Mouse (Mus musculus): ENCODE measurements around the gene Ccdc93. TPM values are rescaled to one million over a fixed set of nuclear protein-coding genes. Genes with fewer than 3 reads are reported as not detected.

Gene Ccdc93
- polyA plus RNA-seq, 1 experiment from 2014 or later: 11.0 TPM

DNA sequence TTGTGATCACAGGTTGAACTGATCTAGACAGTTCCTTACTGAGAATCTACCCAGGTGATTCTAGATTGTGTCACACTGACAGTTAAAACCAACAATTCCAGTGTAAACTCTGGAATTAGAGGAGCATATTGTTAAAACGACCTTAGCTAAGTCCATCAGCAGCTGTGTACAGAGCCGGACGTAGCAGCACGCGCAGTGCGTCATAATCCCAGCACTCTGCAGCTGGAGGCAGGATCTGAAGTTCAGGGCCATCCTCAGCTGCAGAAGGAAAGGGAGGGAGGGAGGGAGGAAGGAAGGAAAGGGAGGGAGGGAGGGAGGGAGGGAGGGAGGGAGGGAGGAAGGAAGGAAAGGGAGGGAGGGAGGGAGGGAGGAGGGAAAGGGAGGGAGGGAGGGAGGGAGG lies 24.1 kb downstream of the Ccdc93 start:
- H3K36me3 ChIP-seq (ENCODE audit: control insufficient read depth, insufficient read depth, low read length): no peaks in the 10 kb centered on the region
- no peak overlapping the region for H3K4me2 ChIP-seq (ENCODE audit: low read depth)
- H3K27ac ChIP-seq (ENCODE audit: low read depth, low read length): no peak overlapping the region
- H3K4me1 ChIP-seq (ENCODE audit: control insufficient read depth, insufficient read depth, low read length): 0 out of 2 replicates have a peak, but pooled peaks cover 2% of the 10 kb centered on the region
- H3K4me3 ChIP-seq (ENCODE audit: low read depth, low read length): no peak overlapping the region
- H3K9me3 ChIP-seq (ENCODE audit: control insufficient read depth, low read length): no peaks in the 10 kb centered on the region
- H3K9ac ChIP-seq (ENCODE audit: low read length): no peak overlapping the region
- H3K27me3 ChIP-seq (ENCODE audit: control insufficient read depth, insufficient read depth, low read length): no peaks in the 10 kb centered on the region
- WGBS: 82% methylated on average over 6 of the region's 6 CpGs
- DNase-seq (ENCODE audit: low spot score) (no peak), ATAC-seq (ENCODE audit: insufficient read depth, low FRiP score, low TSS enrichment) (no peak)

- H3K4me1 ChIP-seq (ENCODE audit: control insufficient read depth, insufficient read depth, low read length): no peaks in the 10 kb centered on the region
- no peak overlapping the region for H3K27ac ChIP-seq (ENCODE audit: low read depth, low read length)
- H3K4me3 ChIP-seq (ENCODE audit: low read depth, low read length): no peak overlapping the region
- no peak overlapping the region for H3K9ac ChIP-seq (ENCODE audit: low read length)
- ATAC-seq (ENCODE audit: insufficient read depth, low FRiP score, low TSS enrichment) (no peak), DNase-seq (ENCODE audit: low spot score) (no peak)
- WGBS: 73% methylated on average over 6 of the region's 6 CpGs
- no peaks in the 10 kb centered on the region for H3K36me3 ChIP-seq (ENCODE audit: control insufficient read depth, insufficient read depth, low read length)
- H3K4me2 ChIP-seq (ENCODE audit: low read depth): no peak overlapping the region
- H3K9me3 ChIP-seq (ENCODE audit: control insufficient read depth, low read length): no peaks in the 10 kb centered on the region
- H3K27me3 ChIP-seq (ENCODE audit: control insufficient read depth, insufficient read depth, low read length): no peaks in the 10 kb centered on the region
These were observed 29.2 kb downstream of the Ccdc93 start for GRCm38 (mm10) chr1:121460077-121460476.

GRCm38 (mm10) chr1:121461895-121462294 lies 31.0 kb downstream of the Ccdc93 start:
- DNase-seq (ENCODE audit: low spot score): no peak
- no peak overlapping the region for H3K4me3 ChIP-seq (ENCODE audit: low read depth, low read length)
- H3K36me3 ChIP-seq (ENCODE audit: control insufficient read depth, insufficient read depth, low read length): no peaks in the 10 kb centered on the region
- no peaks in the 10 kb centered on the region for H3K27me3 ChIP-seq (ENCODE audit: control insufficient read depth, insufficient read depth, low read length)
- no peak for ATAC-seq (ENCODE audit: insufficient read depth, low FRiP score, low TSS enrichment)
- WGBS: 85% methylated on average over 7 of the region's 7 CpGs
- H3K9ac ChIP-seq (ENCODE audit: low read length): no peak overlapping the region
- H3K27ac ChIP-seq (ENCODE audit: low read depth, low read length): no peak overlapping the region
- H3K4me1 ChIP-seq (ENCODE audit: control insufficient read depth, insufficient read depth, low read length): no peaks in the 10 kb centered on the region
- H3K9me3 ChIP-seq (ENCODE audit: control insufficient read depth, low read length): no peaks in the 10 kb centered on the region
- no peak overlapping the region for H3K4me2 ChIP-seq (ENCODE audit: low read depth)

DNA sequence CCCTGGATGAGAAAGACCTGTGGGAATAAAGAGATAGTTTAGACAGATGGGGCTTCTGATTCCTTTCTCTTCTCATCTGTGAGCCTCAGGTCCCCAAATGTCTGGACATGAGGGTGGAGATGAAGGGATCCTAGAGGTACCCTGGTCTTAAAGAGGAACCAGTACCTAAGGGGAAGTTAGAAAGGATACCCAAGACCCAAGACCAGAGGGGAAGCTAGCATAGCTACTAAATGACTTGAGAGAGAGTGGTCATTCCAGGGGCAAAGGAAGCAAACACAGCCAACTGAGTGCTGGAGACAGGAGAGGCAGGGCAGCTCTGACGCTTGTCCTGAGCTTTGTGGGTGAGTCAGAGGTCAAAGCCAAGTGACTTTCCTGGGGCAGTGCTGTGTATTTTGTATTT lies 31.8 kb downstream of the Ccdc93 start:
- H3K4me1 ChIP-seq (ENCODE audit: control insufficient read depth, insufficient read depth, low read length): no peaks in the 10 kb centered on the region
- WGBS: 86% methylated on average over 1 of the region's 1 CpGs
- no peak for ATAC-seq (ENCODE audit: insufficient read depth, low FRiP score, low TSS enrichment)

GRCm38 (mm10) chr1:121463806-121464205 lies 33.0 kb downstream of the Ccdc93 start:
- Histone ChIP-seq H3K9ac (ENCODE audit: low read length) (no peak overlapping the region), H3K4me1 (ENCODE audit: control insufficient read depth, insufficient read depth, low read length) (no peaks in the 10 kb centered on the region), H3K27me3 (ENCODE audit: control insufficient read depth, insufficient read depth, low read length) (no peaks in the 10 kb centered on the region), H3K4me2 (ENCODE audit: low read depth) (no peak overlapping the region), H3K27ac (ENCODE audit: low read depth, low read length) (no peak overlapping the region), H3K9me3 (ENCODE audit: control insufficient read depth, low read length) (no peaks in the 10 kb centered on the region), H3K4me3 (ENCODE audit: low read depth, low read length) (no peak overlapping the region), H3K36me3 (ENCODE audit: control insufficient read depth, insufficient read depth, low read length) (no peaks in the 10 kb centered on the region)
- WGBS: 82% methylated on average over 7 of the region's 7 CpGs
- ATAC-seq (ENCODE audit: insufficient read depth, low FRiP score, low TSS enrichment): no peak
- no peak for DNase-seq (ENCODE audit: low spot score)

More for the DNA sequence above, 31.8 kb downstream of the Ccdc93 start:
- no peak overlapping the region for H3K27ac ChIP-seq (ENCODE audit: low read depth, low read length)
- no peak overlapping the region for H3K9ac ChIP-seq (ENCODE audit: low read length)
- H3K4me2 ChIP-seq (ENCODE audit: low read depth): no peak overlapping the region
- H3K27me3 ChIP-seq (ENCODE audit: control insufficient read depth, insufficient read depth, low read length): no peaks in the 10 kb centered on the region
- H3K36me3 ChIP-seq (ENCODE audit: control insufficient read depth, insufficient read depth, low read length): no peaks in the 10 kb centered on the region
- no peak for DNase-seq (ENCODE audit: low spot score)
- H3K9me3 ChIP-seq (ENCODE audit: control insufficient read depth, low read length): no peaks in the 10 kb centered on the region
- no peak overlapping the region for H3K4me3 ChIP-seq (ENCODE audit: low read depth, low read length)

- H3K4me3 ChIP-seq (ENCODE audit: low read depth, low read length): no peak overlapping the region
- DNase-seq (ENCODE audit: low spot score): no peak
- no peaks in the 10 kb centered on the region for H3K9me3 ChIP-seq (ENCODE audit: control insufficient read depth, low read length)
- H3K27me3 ChIP-seq (ENCODE audit: control insufficient read depth, insufficient read depth, low read length): no peaks in the 10 kb centered on the region
- H3K9ac ChIP-seq (ENCODE audit: low read length): no peak overlapping the region
- no peaks in the 10 kb centered on the region for H3K36me3 ChIP-seq (ENCODE audit: control insufficient read depth, insufficient read depth, low read length)
- whole genome bisulfite sequencing: 80% methylated on average over 3 of the region's 3 CpGs
- H3K27ac ChIP-seq (ENCODE audit: low read depth, low read length): no peak overlapping the region
- no peak for ATAC-seq (ENCODE audit: insufficient read depth, low FRiP score, low TSS enrichment)
- no peaks in the 10 kb centered on the region for H3K4me1 ChIP-seq (ENCODE audit: control insufficient read depth, insufficient read depth, low read length)
- no peak overlapping the region for H3K4me2 ChIP-seq (ENCODE audit: low read depth)
These were observed 35.4 kb downstream of the Ccdc93 start for GRCm38 (mm10) chr1:121466276-121466675.

- no peak for ATAC-seq (ENCODE audit: insufficient read depth, low FRiP score, low TSS enrichment)
- no peaks in the 10 kb centered on the region for H3K4me1 ChIP-seq (ENCODE audit: control insufficient read depth, insufficient read depth, low read length)
- no peak overlapping the region for H3K9ac ChIP-seq (ENCODE audit: low read length)
- no peak overlapping the region for H3K4me2 ChIP-seq (ENCODE audit: low read depth)
- H3K27me3 ChIP-seq (ENCODE audit: control insufficient read depth, insufficient read depth, low read length): no peaks in the 10 kb centered on the region
- WGBS: 85% methylated on average over 2 of the region's 2 CpGs
- no peak overlapping the region for H3K27ac ChIP-seq (ENCODE audit: low read depth, low read length)
- no peaks in the 10 kb centered on the region for H3K36me3 ChIP-seq (ENCODE audit: control insufficient read depth, insufficient read depth, low read length)
- DNase-seq (ENCODE audit: low spot score): no peak
- no peak overlapping the region for H3K4me3 ChIP-seq (ENCODE audit: low read depth, low read length)
- no peaks in the 10 kb centered on the region for H3K9me3 ChIP-seq (ENCODE audit: control insufficient read depth, low read length)
These were observed 37.4 kb downstream of the Ccdc93 start for GRCm38 (mm10) chr1:121468271-121468670.

GRCm38 (mm10) chr1:121471503-121471902 lies 40.7 kb downstream of the Ccdc93 start:
- Histone ChIP-seq H3K9ac (ENCODE audit: low read length) (no peak overlapping the region), H3K4me2 (ENCODE audit: low read depth) (no peak overlapping the region), H3K27ac (ENCODE audit: low read depth, low read length) (no peak overlapping the region), H3K27me3 (ENCODE audit: control insufficient read depth, insufficient read depth, low read length) (no peaks in the 10 kb centered on the region), H3K4me1 (ENCODE audit: control insufficient read depth, insufficient read depth, low read length) (no peaks in the 10 kb centered on the region), H3K4me3 (ENCODE audit: low read depth, low read length) (no peak overlapping the region), H3K9me3 (ENCODE audit: control insufficient read depth, low read length) (no peaks in the 10 kb centered on the region), H3K36me3 (ENCODE audit: control insufficient read depth, insufficient read depth, low read length) (no peaks in the 10 kb centered on the region)
- no peak for DNase-seq (ENCODE audit: low spot score)
- WGBS: 86% methylated on average over 5 of the region's 5 CpGs
- ATAC-seq (ENCODE audit: insufficient read depth, low FRiP score, low TSS enrichment): no peak

- DNase-seq (ENCODE audit: low spot score): no peak
- WGBS: 94% methylated on average over 5 of the region's 5 CpGs
- Histone ChIP-seq H3K27me3 (ENCODE audit: control insufficient read depth, insufficient read depth, low read length) (no peaks in the 10 kb centered on the region), H3K4me1 (ENCODE audit: control insufficient read depth, insufficient read depth, low read length) (no peaks in the 10 kb centered on the region), H3K9me3 (ENCODE audit: control insufficient read depth, low read length) (no peaks in the 10 kb centered on the region), H3K27ac (ENCODE audit: low read depth, low read length) (no peak overlapping the region), H3K4me3 (ENCODE audit: low read depth, low read length) (no peak overlapping the region), H3K36me3 (ENCODE audit: control insufficient read depth, insufficient read depth, low read length) (0 out of 2 replicates have a peak, but pooled peaks cover 2% of the 10 kb centered on the region), H3K9ac (ENCODE audit: low read length) (no peak overlapping the region), H3K4me2 (ENCODE audit: low read depth) (no peak overlapping the region)
- no peak for ATAC-seq (ENCODE audit: insufficient read depth, low FRiP score, low TSS enrichment)
These were observed 46.9 kb downstream of the Ccdc93 start for GRCm38 (mm10) chr1:121477716-121478115.
